Mouse (Mus musculus): ENCODE data around the gene Olfr577.

Gene Olfr577

DNA sequence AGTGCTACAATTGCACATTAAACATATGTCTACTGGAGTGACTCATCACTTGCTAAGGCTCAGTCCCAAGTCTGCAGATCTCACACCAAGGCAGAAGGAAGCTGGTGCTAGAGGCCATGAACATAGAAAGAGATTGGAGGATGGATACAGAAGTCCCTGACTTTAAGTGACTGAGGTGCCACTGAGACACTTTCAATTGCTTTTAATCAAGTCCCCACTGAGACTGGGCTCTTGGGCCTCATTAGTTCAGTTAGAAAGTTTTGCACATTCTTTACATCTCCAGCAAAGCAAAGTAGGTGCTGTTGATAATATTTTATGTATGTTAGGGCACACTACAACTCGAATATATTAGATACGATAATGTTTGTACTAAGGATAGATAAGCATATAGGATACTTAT, at the start of gene Olfr577:
TSS of gene Olfr577 (minus strand) at position 101 of the 400 bp plus-strand sequence.
- no peaks in the 10 kb centered on the region for H3K36me3 ChIP-seq (ENCODE audit: insufficient read depth, low read length)
- H3K4me1 ChIP-seq (replicated peaks; ENCODE audit: low read depth, low read length) = no peaks in the 10 kb centered on the region
- H3K4me3 ChIP-seq (replicated peaks; ENCODE audit: low read length) = no peak within 1 kb of the TSS
- H3K9me3 ChIP-seq (ENCODE audit: low read length) = no peaks in the 10 kb centered on the region
- no peak for TF ChIP-seq CTCF (conservative IDR thresholded peaks at IDR 0.05; ENCODE audit: low read length)
- TF ChIP-seq POU5F1 (IDR thresholded peaks at IDR 0.05; ENCODE audit: borderline replicate concordance, low read length) = no peak
- TF ChIP-seq NANOG (IDR thresholded peaks at IDR 0.05; ENCODE audit: borderline replicate concordance, low read length) = no peak
- no peaks in the 10 kb centered on the region for H3K27me3 ChIP-seq (ENCODE audit: insufficient read depth, low read length)

DNA sequence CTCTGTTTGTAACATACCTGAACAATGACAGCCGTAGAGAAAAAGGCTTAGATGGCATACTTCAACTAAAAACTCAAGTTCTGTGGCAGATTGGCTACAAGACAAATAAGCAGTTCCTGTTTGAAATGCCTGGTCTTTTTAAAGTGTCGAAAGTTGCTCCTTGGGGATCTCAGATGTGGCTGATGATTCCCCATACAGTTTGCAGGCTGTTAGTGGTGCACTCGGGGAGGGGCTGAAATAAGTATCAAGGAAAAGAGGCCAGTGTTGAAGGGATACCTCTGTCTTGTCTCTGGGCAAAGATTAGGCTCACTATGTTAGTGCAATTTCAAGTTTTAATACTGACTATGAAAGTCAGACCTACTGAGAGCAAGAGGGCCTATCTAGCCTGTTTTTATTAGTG, 13.5 kb upstream of the Olfr577 start, which contains the start of gene Olfr578:
TSS of gene Olfr578 (minus strand) at position 101 of the 400 bp plus-strand sequence.
- no peak for TF ChIP-seq NANOG (IDR thresholded peaks at IDR 0.05; ENCODE audit: borderline replicate concordance, low read length)
- no peak for TF ChIP-seq POU5F1 (IDR thresholded peaks at IDR 0.05; ENCODE audit: borderline replicate concordance, low read length)
- no peak for TF ChIP-seq CTCF (conservative IDR thresholded peaks at IDR 0.05; ENCODE audit: low read length)
- Histone ChIP-seq H3K4me3 (replicated peaks; ENCODE audit: low read length) (no peak within 1 kb of the TSS), H3K9me3 (ENCODE audit: low read length) (no peaks in the 10 kb centered on the region), H3K4me1 (replicated peaks; ENCODE audit: low read depth, low read length) (no peaks in the 10 kb centered on the region), H3K36me3 (ENCODE audit: insufficient read depth, low read length) (no peaks in the 10 kb centered on the region), H3K27me3 (ENCODE audit: insufficient read depth, low read length) (no peaks in the 10 kb centered on the region)

DNA sequence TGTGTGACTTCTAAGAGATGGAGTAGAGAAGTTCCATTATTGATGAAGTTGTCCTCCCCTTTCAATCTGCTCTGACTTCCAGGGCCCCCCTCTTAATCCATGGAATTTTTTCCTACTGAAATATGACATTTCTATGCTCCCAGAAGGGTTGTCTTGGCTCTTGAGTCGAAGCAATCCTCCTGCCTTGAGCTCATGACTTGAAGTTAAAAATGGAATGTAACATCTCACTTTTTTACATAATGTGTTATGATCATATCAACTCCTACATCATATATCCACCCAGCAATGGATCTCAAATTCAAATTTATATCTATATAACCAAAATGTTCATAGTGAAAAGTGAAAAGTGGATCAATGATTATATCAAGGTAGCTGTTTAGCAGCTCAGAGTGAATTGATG, 1.3 kb downstream of the Olfr577 start:
- Histone ChIP-seq H3K4me1 (replicated peaks; ENCODE audit: low read depth, low read length) (no peaks in the 10 kb centered on the region), H3K9me3 (ENCODE audit: low read length) (no peaks in the 10 kb centered on the region), H3K4me3 (replicated peaks; ENCODE audit: low read length) (no peak overlapping the region), H3K36me3 (ENCODE audit: insufficient read depth, low read length) (no peaks in the 10 kb centered on the region), H3K27me3 (ENCODE audit: insufficient read depth, low read length) (no peaks in the 10 kb centered on the region)
- TF ChIP-seq NANOG (IDR thresholded peaks at IDR 0.05; ENCODE audit: borderline replicate concordance, low read length) = no peak
- TF ChIP-seq CTCF (conservative IDR thresholded peaks at IDR 0.05; ENCODE audit: low read length) = no peak
- no peak for TF ChIP-seq POU5F1 (IDR thresholded peaks at IDR 0.05; ENCODE audit: borderline replicate concordance, low read length)

DNA sequence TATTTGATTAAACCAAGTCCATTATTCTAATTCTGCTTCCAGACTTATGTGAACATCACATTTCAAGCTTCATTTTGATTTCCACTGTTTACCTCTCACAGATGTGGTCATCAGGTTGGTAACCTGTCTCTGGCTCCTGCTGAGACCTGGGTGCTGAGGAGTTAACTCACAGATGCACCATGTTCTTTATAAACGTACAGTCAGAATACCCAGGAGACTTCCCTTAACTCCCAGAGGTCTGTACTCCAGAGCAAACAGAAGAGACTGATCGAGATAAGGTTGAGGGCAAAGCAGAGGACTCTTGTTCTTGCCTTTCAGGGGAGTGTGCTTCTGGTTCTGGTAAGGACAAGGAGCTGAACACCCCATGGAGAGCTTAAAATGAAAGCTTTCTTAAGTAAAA, 13.4 kb downstream of the Olfr577 start, which contains the start of gene Olfr576:
TSS of gene Olfr576 (plus strand) at position 301 of the 400 bp plus-strand sequence.
- no peaks in the 10 kb centered on the region for H3K9me3 ChIP-seq (ENCODE audit: low read length)
- H3K4me3 ChIP-seq (replicated peaks; ENCODE audit: low read length) = no peak within 1 kb of the TSS
- H3K27me3 ChIP-seq (ENCODE audit: insufficient read depth, low read length) = no peaks in the 10 kb centered on the region
- no peaks in the 10 kb centered on the region for H3K4me1 ChIP-seq (replicated peaks; ENCODE audit: low read depth, low read length)
- TF ChIP-seq CTCF (conservative IDR thresholded peaks at IDR 0.05; ENCODE audit: low read length) (no peak), POU5F1 (IDR thresholded peaks at IDR 0.05; ENCODE audit: borderline replicate concordance, low read length) (no peak), NANOG (IDR thresholded peaks at IDR 0.05; ENCODE audit: borderline replicate concordance, low read length) (no peak)
- H3K36me3 ChIP-seq (ENCODE audit: insufficient read depth, low read length) = no peaks in the 10 kb centered on the region

DNA sequence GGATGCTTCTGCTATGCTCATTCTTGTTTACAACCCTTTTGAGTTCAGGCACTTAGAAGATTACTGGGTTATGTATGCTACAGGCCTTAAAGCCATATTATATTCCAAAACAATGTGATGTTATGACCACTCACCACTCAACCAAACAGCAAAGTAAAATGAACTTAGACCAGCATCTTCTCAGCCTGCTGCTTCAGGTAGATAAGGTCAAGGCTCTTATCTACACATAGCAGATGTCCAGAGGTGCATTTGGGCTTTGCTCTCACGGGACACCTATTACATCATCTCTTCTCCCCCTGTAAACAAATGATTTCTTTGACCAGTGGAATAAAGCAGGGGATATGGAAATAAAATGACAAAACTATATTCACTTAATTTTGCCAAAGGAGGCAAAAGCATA, 17.1 kb downstream of the Olfr577 start, which contains the start of gene Olfr575:
TSS of gene Olfr575 (minus strand) at position 183 of the 400 bp plus-strand sequence.
- TF ChIP-seq POU5F1 (IDR thresholded peaks at IDR 0.05; ENCODE audit: borderline replicate concordance, low read length) = no peak
- TF ChIP-seq CTCF (conservative IDR thresholded peaks at IDR 0.05; ENCODE audit: low read length) = no peak
- no peak for TF ChIP-seq NANOG (IDR thresholded peaks at IDR 0.05; ENCODE audit: borderline replicate concordance, low read length)
- Histone ChIP-seq H3K9me3 (ENCODE audit: low read length) (no peaks in the 10 kb centered on the region), H3K36me3 (ENCODE audit: insufficient read depth, low read length) (no peaks in the 10 kb centered on the region), H3K27me3 (ENCODE audit: insufficient read depth, low read length) (no peaks in the 10 kb centered on the region), H3K4me3 (replicated peaks; ENCODE audit: low read length) (no peak within 1 kb of the TSS), H3K4me1 (replicated peaks; ENCODE audit: low read depth, low read length) (no peaks in the 10 kb centered on the region)

DNA sequence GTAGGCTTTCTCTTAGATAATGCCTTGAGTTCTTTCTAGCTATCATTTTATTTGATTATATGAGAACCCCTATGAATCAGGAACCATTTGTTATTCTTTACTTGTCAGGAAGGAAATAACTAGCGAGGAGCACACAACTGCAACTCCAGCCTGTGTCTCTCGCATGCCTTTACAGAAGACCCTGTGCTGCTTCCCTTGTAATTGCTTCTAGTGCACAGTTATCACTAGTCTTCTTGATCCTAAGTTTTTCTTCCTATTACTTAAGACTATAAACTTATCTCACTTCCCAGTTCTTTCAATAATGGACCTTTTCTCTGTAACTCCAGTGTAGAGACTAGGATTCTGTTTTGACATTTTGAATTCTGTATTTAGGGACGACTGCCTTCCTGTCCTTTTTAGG, 17.6 kb downstream of the Olfr577 start:
- Histone ChIP-seq H3K4me1 (replicated peaks; ENCODE audit: low read depth, low read length) (no peaks in the 10 kb centered on the region), H3K36me3 (ENCODE audit: insufficient read depth, low read length) (no peaks in the 10 kb centered on the region), H3K4me3 (replicated peaks; ENCODE audit: low read length) (no peak overlapping the region), H3K27me3 (ENCODE audit: insufficient read depth, low read length) (no peaks in the 10 kb centered on the region), H3K9me3 (ENCODE audit: low read length) (no peaks in the 10 kb centered on the region)
- TF ChIP-seq POU5F1 (IDR thresholded peaks at IDR 0.05; ENCODE audit: borderline replicate concordance, low read length) (no peak), CTCF (conservative IDR thresholded peaks at IDR 0.05; ENCODE audit: low read length) (no peak), NANOG (IDR thresholded peaks at IDR 0.05; ENCODE audit: borderline replicate concordance, low read length) (no peak)

DNA sequence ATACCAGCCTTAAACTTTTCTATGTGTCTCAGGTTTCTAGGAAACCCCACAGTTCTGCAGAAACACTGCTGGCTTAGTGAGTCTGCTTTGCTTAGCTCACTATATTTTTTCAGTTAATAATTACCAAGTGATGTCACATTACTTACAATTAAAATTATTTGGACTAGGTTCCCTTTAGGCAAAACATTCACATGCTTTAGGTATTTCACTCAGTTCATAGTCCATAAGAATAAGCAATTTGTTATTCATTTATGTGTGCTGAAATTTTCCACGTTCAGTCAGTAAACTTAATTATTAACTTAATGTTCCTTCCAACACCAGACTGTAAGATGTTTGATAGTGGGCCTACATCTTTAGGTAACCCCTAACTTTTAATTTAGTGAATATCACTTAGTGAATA, 25.0 kb downstream of the Olfr577 start:
- H3K4me1 ChIP-seq (replicated peaks; ENCODE audit: low read depth, low read length) = no peaks in the 10 kb centered on the region
- TF ChIP-seq NANOG (IDR thresholded peaks at IDR 0.05; ENCODE audit: borderline replicate concordance, low read length) = no peak
- TF ChIP-seq CTCF (conservative IDR thresholded peaks at IDR 0.05; ENCODE audit: low read length) = no peak
- TF ChIP-seq POU5F1 (IDR thresholded peaks at IDR 0.05; ENCODE audit: borderline replicate concordance, low read length) = no peak

DNA sequence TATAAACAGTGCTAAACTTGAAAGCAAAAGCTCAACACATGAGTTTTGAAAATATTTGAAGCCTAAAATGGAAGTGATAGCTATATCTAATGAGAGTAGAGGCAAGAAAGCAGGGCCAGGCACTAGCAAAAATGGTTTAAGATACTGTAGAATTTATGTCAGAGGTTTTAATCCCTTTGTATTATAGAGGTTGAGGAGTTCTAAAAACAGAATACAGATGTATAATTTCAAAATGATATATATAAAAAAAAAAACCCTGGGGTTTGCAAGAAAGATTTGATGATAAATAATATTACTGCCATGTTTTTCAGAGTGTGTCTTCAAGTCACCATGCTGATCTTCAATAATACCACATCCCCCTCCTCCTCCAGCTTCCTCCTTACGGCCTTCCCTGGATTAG, 27.6 kb downstream of the Olfr577 start, which contains the start of gene Olfr574:
TSS of gene Olfr574 (plus strand) at position 301 of the 400 bp plus-strand sequence.
- H3K36me3 ChIP-seq (ENCODE audit: insufficient read depth, low read length) = no peaks in the 10 kb centered on the region
- TF ChIP-seq NANOG (IDR thresholded peaks at IDR 0.05; ENCODE audit: borderline replicate concordance, low read length) = no peak
- no peak for TF ChIP-seq CTCF (conservative IDR thresholded peaks at IDR 0.05; ENCODE audit: low read length)
- no peak for TF ChIP-seq POU5F1 (IDR thresholded peaks at IDR 0.05; ENCODE audit: borderline replicate concordance, low read length)
- no peak within 1 kb of the TSS for H3K4me3 ChIP-seq (replicated peaks; ENCODE audit: low read length)
- H3K9me3 ChIP-seq (ENCODE audit: low read length) = no peaks in the 10 kb centered on the region
- no peaks in the 10 kb centered on the region for H3K4me1 ChIP-seq (replicated peaks; ENCODE audit: low read depth, low read length)
- no peaks in the 10 kb centered on the region for H3K27me3 ChIP-seq (ENCODE audit: insufficient read depth, low read length)

More for the DNA sequence above, 25.0 kb downstream of the Olfr577 start:
- Histone ChIP-seq H3K27me3 (ENCODE audit: insufficient read depth, low read length) (no peaks in the 10 kb centered on the region), H3K9me3 (ENCODE audit: low read length) (no peaks in the 10 kb centered on the region), H3K36me3 (ENCODE audit: insufficient read depth, low read length) (no peaks in the 10 kb centered on the region), H3K4me3 (replicated peaks; ENCODE audit: low read length) (no peak overlapping the region)

DNA sequence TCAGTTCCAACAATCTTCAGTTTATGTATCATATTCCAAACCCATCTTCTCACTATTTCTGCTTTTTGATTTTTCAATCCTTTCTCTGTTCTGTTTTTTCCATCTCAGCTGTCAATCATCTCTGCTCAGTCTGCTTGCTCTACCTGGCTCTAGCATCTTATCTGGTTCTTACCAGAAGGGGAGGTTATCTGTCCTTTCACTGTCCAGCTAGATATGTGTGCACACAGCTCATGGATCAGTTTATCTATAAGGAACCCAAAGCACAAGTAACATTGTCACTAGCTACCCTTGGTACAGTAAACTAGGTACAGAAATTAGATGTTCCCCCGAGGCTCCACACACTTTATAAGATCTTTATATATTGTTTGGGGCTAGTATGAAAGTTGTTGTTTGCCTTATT, 32.3 kb downstream of the Olfr577 start:
- H3K4me1 ChIP-seq (replicated peaks; ENCODE audit: low read depth, low read length) = no peaks in the 10 kb centered on the region
- H3K36me3 ChIP-seq (ENCODE audit: insufficient read depth, low read length) = no peaks in the 10 kb centered on the region
- no peak for TF ChIP-seq NANOG (IDR thresholded peaks at IDR 0.05; ENCODE audit: borderline replicate concordance, low read length)
- no peak for TF ChIP-seq CTCF (conservative IDR thresholded peaks at IDR 0.05; ENCODE audit: low read length)
- no peak for TF ChIP-seq POU5F1 (IDR thresholded peaks at IDR 0.05; ENCODE audit: borderline replicate concordance, low read length)

More for the DNA sequence above, 32.3 kb downstream of the Olfr577 start:
- Histone ChIP-seq H3K9me3 (ENCODE audit: low read length) (no peaks in the 10 kb centered on the region), H3K27me3 (ENCODE audit: insufficient read depth, low read length) (no peaks in the 10 kb centered on the region), H3K4me3 (replicated peaks; ENCODE audit: low read length) (no peak overlapping the region)

Data from E14TG2a.4 (cell line).